Mouse (Mus musculus) embryonic fibroblast, embryonic 13.5 days (primary cell): ENCODE measurements at regions not wholly inside any gene's neighbourhood (a gene's known extent, or its start where the extent isn't known, plus 50 kb on each side); places are given as distances from the start of the nearest gene placed in this dataset.

ENCODE experiments used
- CTCF ChIP-seq: IDR thresholded peaks from 2 replicates; pipeline ENCODE4 v1.5.1; 2011; ENCODE audit warnings: mild to moderate bottlenecking, control low read depth, low read length, moderate library complexity, borderline replicate concordance; ENCODE audit not compliant: insufficient read depth
- POLR2A ChIP-seq: IDR thresholded peaks from 2 replicates; pipeline ENCODE4 v1.6.1; 2011; ENCODE audit warnings: low read depth, mild to moderate bottlenecking, control low read depth, low read length, moderate library complexity

- no peak for TF ChIP-seq CTCF
- TF ChIP-seq POLR2A: no peak
These were observed 219.1 kb downstream of the Gm11146 start for GRCm38 (mm10) chr16:77382790-77383189.
